Mouse (Mus musculus) stomach, postnatal 0 days (tissue): Measurements from ENCODE around the gene Disp2. TPM values are rescaled to one million over a fixed set of nuclear protein-coding genes. Genes with fewer than 3 reads are reported as not detected.

Source experiments
- ATAC-seq: fragments of 200-750 bp; cut with Nextera tagmentation; 2 replicates; pipeline ENCODE4 v1.8.0; 2017; ENCODE audit not compliant: low FRiP score, low TSS enrichment
- DNase-seq: peaks from one replicate; pipeline ENCODE4 v3.0.0-alpha.2; 2016; ENCODE audit warnings: low spot score
- H3K27ac ChIP-seq: fragments of 300-500 bp; sonication (generic); replicated peaks from 2 replicates; pipeline ENCODE4 v1.5.1; 2014; ENCODE audit warnings: mild to moderate bottlenecking, control low read depth
- H3K27me3 ChIP-seq: fragments of 300-500 bp; sonication (generic); 2 replicates; pipeline ENCODE4 v1.6.1; 2014; ENCODE audit warnings: low read length; ENCODE audit not compliant: control insufficient read depth, insufficient read depth
- H3K36me3 ChIP-seq: fragments of 300-500 bp; sonication (generic); 2 replicates; pipeline ENCODE4 v1.6.1; 2014; ENCODE audit warnings: low read length, mixed read lengths; ENCODE audit not compliant: control insufficient read depth, insufficient read depth
- H3K4me1 ChIP-seq: fragments of 300-500 bp; sonication (generic); replicated peaks from 2 replicates; pipeline ENCODE4 v1.6.1; 2014; ENCODE audit warnings: antibody characterized with exemption; ENCODE audit not compliant: control insufficient read depth, insufficient read depth
- H3K4me2 ChIP-seq: fragments of 300-500 bp; sonication (generic); replicated peaks from 2 replicates; pipeline ENCODE4 v1.6.1; 2014; ENCODE audit warnings: low read depth, mild to moderate bottlenecking, control low read depth, moderate library complexity
- H3K4me3 ChIP-seq: fragments of 300-500 bp; sonication (generic); 2 replicates; pipeline ENCODE4 v1.5.1; 2014; ENCODE audit warnings: low read depth, low read length, control low read depth
- H3K9ac ChIP-seq: fragments of 300-500 bp; sonication (generic); 2 replicates; pipeline ENCODE4 v1.6.1; 2014; ENCODE audit warnings: mild to moderate bottlenecking, low read length, control low read depth, mixed read lengths
- H3K9me3 ChIP-seq: fragments of 300-500 bp; sonication (generic); 2 replicates; pipeline ENCODE4 v1.6.1; 2016; ENCODE audit warnings: low read length; ENCODE audit not compliant: control insufficient read depth
- CTCF ChIP-seq: IDR thresholded peaks from 2 replicates; pipeline ENCODE4 v1.5.1; 2016; ENCODE audit warnings: antibody characterized with exemption, low read depth, mild to moderate bottlenecking, moderate library complexity
- EP300 ChIP-seq: optimal IDR thresholded peaks from 2 replicates; pipeline ENCODE3; 2016; ENCODE audit warnings: antibody characterized with exemption
- WGBS: fragments of 180-500 bp; shearing (Covaris S2); extraction: QIAGEN DNeasy Blood & Tissue Kit; methylation state at CpG from one replicate; pipeline ENCODE4 v1.1.7; 2014; 5-methylcytosine and 5-hydroxymethylcytosine counted together
- polyA plus RNA-seq: library from polyadenylated mRNA; unstranded; fragments of >200 nt; fragmentation: Nextera tagmentation; extraction: Ambion mirVana; gene quantifications from 2 replicates; pipeline ENCODE4 v1.2.1, GENCODE M21; 2015

The Disp2 gene
- polyA plus RNA-seq, 1 experiment from 2014 or later, result 1.1 TPM

DNA sequence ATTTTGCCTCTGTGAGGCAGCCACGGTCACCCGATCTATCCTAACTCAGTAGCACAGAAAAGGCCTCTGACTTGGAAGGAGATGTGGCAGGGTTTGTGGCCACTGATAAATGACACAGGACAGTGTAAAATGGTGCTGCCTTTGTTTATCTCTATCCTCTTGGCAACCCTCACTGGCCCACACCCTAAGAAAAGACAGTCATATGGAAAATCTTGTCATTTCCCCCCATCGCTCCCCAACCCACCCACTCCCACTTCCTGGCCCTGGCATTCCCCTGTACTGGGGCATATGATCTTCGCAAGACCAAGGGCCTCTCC is 26.8 kb upstream of the Disp2 start:
- no peak for DNase-seq
- WGBS, result 77% methylated on average over 4 of the region's 4 CpGs
- H3K4me1 ChIP-seq, result no peaks in the 10 kb centered on the region
- no peak overlapping the region for H3K4me3 ChIP-seq
- TF ChIP-seq CTCF (no peak), EP300 (no peak)
- no peaks in the 10 kb centered on the region for H3K27me3 ChIP-seq
- no peak overlapping the region for H3K4me2 ChIP-seq
- no peak overlapping the region for H3K9ac ChIP-seq
- peak overlapping the region; percentile 78 for H3K27ac ChIP-seq
- H3K9me3 ChIP-seq, result no peaks in the 10 kb centered on the region
- no peak for ATAC-seq
- H3K36me3 ChIP-seq, result 0 out of 2 replicates have a peak, but pooled peaks cover 2% of the 10 kb centered on the region

DNA sequence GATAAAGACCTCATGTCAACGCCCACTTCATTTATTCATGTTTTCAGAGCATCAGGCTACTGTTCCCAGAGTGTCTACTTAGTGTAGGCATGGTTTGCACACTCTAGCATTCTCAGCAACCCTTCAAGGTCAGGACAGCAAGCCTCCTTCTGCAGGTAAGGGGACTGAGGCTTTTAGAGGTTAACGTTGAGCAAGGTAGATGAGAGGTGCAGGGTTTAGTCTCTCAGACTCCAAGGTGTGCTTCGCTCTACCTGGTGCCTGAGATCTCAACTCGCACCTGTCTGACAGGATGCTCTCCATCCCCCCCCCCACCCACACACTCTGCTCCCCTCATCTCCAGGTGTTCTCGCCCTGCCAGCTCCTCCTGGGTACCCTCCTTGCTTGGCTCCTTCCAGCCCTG is 25.4 kb upstream of the Disp2 start:
- Histone ChIP-seq H3K4me3 (no peak overlapping the region), H3K36me3 (peaks cover 3% of the 10 kb centered on the region; the same call in 1 of the 2 replicates), H3K27me3 (no peaks in the 10 kb centered on the region), H3K27ac (no peak overlapping the region), H3K4me2 (no peak overlapping the region), H3K9me3 (no peaks in the 10 kb centered on the region), H3K4me1 (no peaks in the 10 kb centered on the region; the same call in none of the 2 replicates), H3K9ac (no peak overlapping the region)
- no peak for DNase-seq
- TF ChIP-seq CTCF (no peak), EP300 (no peak)
- WGBS, result 82% methylated on average over 5 of the region's 5 CpGs
- no peak for ATAC-seq

DNA sequence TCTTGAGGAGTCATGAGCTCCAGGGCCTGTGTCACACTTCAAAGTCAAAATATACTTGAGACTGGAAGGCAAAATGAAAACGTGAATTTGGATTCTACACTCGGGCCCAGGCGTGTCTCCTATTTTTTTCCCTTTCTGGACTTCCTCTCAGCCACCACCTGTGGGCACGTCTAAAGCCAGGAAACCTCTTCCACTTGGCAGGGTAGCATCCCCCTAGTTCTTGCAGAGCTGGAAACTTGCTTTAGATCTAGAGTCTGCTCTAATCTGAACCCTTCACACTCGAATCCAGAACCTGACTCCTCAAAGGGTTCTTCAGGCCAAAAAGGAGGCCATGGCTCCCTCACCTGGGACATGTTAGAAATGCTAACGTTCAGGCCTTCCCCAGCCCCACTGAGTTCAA is 24.1 kb upstream of the Disp2 start:
- WGBS, result 73% methylated on average over 6 of the region's 6 CpGs
- no peak overlapping the region for H3K27ac ChIP-seq
- H3K27me3 ChIP-seq, result no peaks in the 10 kb centered on the region
- DNase-seq, result no peak
- no peak overlapping the region for H3K4me3 ChIP-seq
- H3K4me1 ChIP-seq, result no peaks in the 10 kb centered on the region; the same call in none of the 2 replicates
- H3K36me3 ChIP-seq, result peaks cover 3% of the 10 kb centered on the region; the same call in 1 of the 2 replicates
- no peak for ATAC-seq
- TF ChIP-seq CTCF (no peak), EP300 (no peak)
- H3K9ac ChIP-seq, result no peak overlapping the region
- no peaks in the 10 kb centered on the region for H3K9me3 ChIP-seq
- no peak overlapping the region for H3K4me2 ChIP-seq

DNA sequence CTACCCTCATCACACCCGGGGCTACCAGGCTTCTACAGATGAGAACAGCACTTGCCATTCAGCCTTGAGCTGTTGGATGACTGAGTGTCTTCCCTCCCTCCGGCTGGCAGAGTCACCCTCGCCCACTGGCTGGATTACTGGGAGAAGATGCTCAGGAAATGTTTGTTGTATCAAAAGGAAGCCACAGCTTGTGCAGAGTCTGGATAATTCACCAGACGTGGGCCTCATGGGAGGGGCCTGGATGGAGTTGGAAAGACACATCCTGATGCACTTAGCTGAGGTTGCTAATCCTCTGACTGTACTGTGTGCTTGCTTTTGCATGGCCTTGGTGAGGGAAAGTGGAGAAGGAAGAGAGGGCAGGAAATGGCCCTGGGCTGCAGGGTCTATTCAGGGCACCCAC is 23.4 kb upstream of the Disp2 start:
- 60% methylated on average over 4 of the region's 4 CpGs for WGBS
- Histone ChIP-seq H3K27ac (no peak overlapping the region), H3K4me3 (no peak overlapping the region), H3K9me3 (no peaks in the 10 kb centered on the region), H3K27me3 (no peaks in the 10 kb centered on the region), H3K4me1 (peaks cover under 1% of the 10 kb centered on the region), H3K36me3 (peaks cover 3% of the 10 kb centered on the region; the same call in 1 of the 2 replicates), H3K4me2 (no peak overlapping the region), H3K9ac (no peak overlapping the region)
- ATAC-seq (no peak), DNase-seq (no peak)
- TF ChIP-seq CTCF (no peak), EP300 (no peak)

DNA sequence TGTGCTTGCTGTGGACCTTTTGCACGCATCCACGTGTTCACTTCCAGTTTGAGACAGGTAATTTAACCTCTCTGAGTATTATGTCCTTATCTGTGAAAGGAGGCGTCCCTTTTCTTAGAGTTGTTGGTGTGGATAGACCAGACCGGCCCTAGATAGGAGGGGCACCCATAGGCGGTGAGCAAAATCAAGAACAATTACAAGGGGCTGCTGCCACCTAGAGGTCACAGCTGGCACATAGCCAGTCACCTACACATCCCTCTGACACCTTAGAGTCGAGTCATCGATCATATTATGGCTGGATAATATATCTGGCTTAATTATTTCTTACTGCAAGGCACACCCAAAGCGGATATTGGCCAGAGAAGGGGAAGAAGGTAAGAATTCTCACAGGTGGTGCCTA is 19.7 kb upstream of the Disp2 start:
- TF ChIP-seq EP300 (no peak), CTCF (peak; percentile 81)
- Histone ChIP-seq H3K4me2 (no peak overlapping the region), H3K9ac (no peak overlapping the region), H3K9me3 (no peaks in the 10 kb centered on the region), H3K4me3 (no peak overlapping the region), H3K27me3 (no peaks in the 10 kb centered on the region), H3K27ac (no peak overlapping the region), H3K36me3 (peaks cover 3% of the 10 kb centered on the region; the same call in 1 of the 2 replicates), H3K4me1 (peaks cover 16% of the 10 kb centered on the region)
- 18% methylated on average over 8 of the region's 8 CpGs for WGBS
- DNase-seq (peak; percentile 81), ATAC-seq (peak; percentile 55)

DNA sequence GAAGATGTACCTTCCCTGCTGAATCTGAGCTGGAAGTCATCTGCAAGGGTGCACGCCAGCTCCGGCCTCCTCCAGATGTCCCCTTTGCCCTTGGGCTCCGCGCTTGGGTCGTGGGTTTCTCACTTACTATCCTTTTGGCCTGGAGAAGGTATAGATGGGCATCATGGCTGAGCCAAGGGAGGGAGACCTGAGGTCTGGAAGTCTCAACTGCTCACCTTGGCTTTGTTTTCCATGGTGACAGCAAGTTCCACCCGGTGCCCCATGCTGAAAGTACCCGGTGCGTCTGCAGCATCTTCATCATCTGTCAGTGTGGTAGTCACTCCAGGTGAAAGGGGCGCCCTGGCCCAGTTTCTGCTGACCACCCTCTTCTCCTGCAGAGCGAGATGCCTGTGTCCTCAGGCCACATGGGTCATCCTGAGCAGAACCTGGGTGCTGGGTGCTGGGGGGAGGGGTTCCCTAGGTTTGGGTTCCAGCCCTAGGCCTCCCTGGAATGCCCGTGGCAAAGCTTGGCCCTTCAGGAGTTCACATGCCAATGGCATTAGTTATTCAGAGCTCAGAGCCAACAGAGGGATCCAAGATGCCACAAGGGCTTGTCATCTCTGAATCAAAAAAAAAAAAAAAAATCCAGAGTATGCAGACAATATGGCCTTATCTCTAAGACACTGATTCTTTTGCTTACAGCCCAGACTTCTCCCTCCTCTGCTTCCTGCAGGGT is 19.1 kb upstream of the Disp2 start:
- H3K9me3 ChIP-seq, result no peaks in the 10 kb centered on the region
- peaks cover 16% of the 10 kb centered on the region for H3K4me1 ChIP-seq
- no peak for TF ChIP-seq CTCF
- ATAC-seq (no peak), DNase-seq (peak; percentile 19)
- no peak overlapping the region for H3K4me2 ChIP-seq
- 84% methylated on average over 11 of the region's 11 CpGs for WGBS
- H3K36me3 ChIP-seq, result peaks cover 3% of the 10 kb centered on the region; the same call in 1 of the 2 replicates
- 0 out of 2 replicates have a peak overlapping the region, but pooled peaks have one; percentile 27 for H3K9ac ChIP-seq
- no peak overlapping the region for H3K4me3 ChIP-seq
- H3K27me3 ChIP-seq, result no peaks in the 10 kb centered on the region
- H3K27ac ChIP-seq, result no peak overlapping the region; the same call in 1 of the 2 replicates
